23 mouse cellular contexts compared by ENCODE assay signal in the genomic region with DNA sequence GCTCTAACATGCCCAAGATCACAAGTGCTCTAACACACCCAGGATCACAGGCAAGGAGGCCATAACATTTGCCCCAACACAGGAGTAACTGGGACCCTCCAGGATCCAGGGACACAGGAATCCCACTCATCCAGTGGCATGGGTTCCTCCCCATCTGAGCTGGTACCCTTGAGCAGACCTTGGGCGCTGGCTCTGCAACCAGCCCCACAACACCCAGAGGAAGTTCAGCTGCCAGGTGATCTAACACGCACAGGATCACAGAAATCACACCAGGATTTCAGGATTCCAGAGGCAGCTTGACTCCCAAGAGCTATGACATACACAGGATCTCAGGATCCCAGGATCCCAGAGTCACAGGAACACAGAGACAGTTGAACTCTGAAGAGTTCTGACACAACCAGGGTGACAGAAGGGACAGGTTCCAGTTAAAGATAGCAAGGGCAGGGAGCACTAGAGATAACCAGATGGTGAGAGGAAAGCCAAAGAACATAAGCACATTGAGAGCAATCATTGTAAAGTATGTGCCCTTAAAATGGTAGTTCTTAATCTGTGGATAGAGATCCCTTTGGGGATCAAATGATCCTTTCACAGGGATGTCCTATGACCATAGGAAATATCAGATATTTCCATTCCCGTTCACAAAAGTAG. TPM values are rescaled to one million over a fixed set of nuclear protein-coding genes. Genes with fewer than 3 reads are reported as not detected.
DNase-seq lines count a peak whose midpoint lies in the region; ATAC-seq lines count a peak whose summit lies in the region.
"Had no signal": no experiment of that assay in that cellular context is flagged by ENCODE, and none has a peak within 500 bp of the region (broad histone marks: within the 10 kb centered on the region; RNA-seq: fewer than 3 reads in every experiment).

No protein-coding gene starts in this region.

- peak overlapping the region; percentile 64 for H3K9ac ChIP-seq in liver, embryonic 13.5 days
- H3K9ac ChIP-seq: embryonic facial prominence, embryonic 15.5 days; hindbrain, embryonic 15.5 days; midbrain, embryonic 15.5 days; neural tube, embryonic 12.5 days had no signal

- no peaks in the 10 kb centered on the region for H3K36me3 ChIP-seq in liver, embryonic 13.5 days
- H3K36me3 ChIP-seq: embryonic facial prominence, embryonic 15.5 days; heart, embryonic 10.5 days; hindbrain, embryonic 15.5 days; limb, embryonic 10.5 days; midbrain, embryonic 15.5 days; neural tube, embryonic 12.5 days had no signal

- peaks cover 68% of the 10 kb centered on the region for H3K4me1 ChIP-seq in liver, embryonic 13.5 days (replicated peaks)
- H3K4me1 ChIP-seq: embryonic facial prominence, embryonic 15.5 days; limb, embryonic 10.5 days; midbrain, embryonic 15.5 days; neural tube, embryonic 12.5 days had no signal

- H3K27me3 ChIP-seq in liver, embryonic 13.5 days: no peaks in the 10 kb centered on the region
- H3K27me3 ChIP-seq: embryonic facial prominence, embryonic 15.5 days; hindbrain, embryonic 15.5 days; megakaryocyte, embryonic 14.5 days; midbrain, embryonic 15.5 days; neural tube, embryonic 12.5 days had no signal

- H3K9me3 ChIP-seq in liver, embryonic 13.5 days (replicated peaks): no peaks in the 10 kb centered on the region
- H3K9me3 ChIP-seq: embryonic facial prominence, embryonic 15.5 days; heart, embryonic 10.5 days; hindbrain, embryonic 15.5 days; limb, embryonic 10.5 days; megakaryocyte, embryonic 14.5 days; midbrain, embryonic 15.5 days; neural tube, embryonic 12.5 days had no signal

- WGBS in liver, embryonic 13.5 days (ENCODE audit: insufficient replicate concordance): 38% methylated on average over 3 of the region's 3 CpGs

- DNase-seq in spleen, adult 12 weeks (ENCODE audit: low spot score): peak; percentile 21
- DNase-seq in spleen, adult 18-20 months: no peak
- peak; percentile 63 for DNase-seq in liver, embryonic 13.5 days
- DNase-seq in lung, postnatal 36 days: no peak
- no peak for DNase-seq in layer of hippocampus, adult 18-20 months (ENCODE audit: low spot score in 2 of 2)
- no peak for DNase-seq in adrenal gland, adult (ENCODE audit: inconsistent age in 2 of 2, low spot score in 1 of 2)
- DNase-seq: adrenal gland, adult 2 months; cerebellum, adult 9-10 months; kidney, adult 8-10 months; kidney, postnatal 10 days; retina, postnatal 1 day; right cerebral cortex, postnatal 25 days had no signal

- H3K4me2 ChIP-seq in liver, embryonic 13.5 days: peak overlapping the region; percentile 59
- H3K4me2 ChIP-seq: embryonic facial prominence, embryonic 15.5 days; hindbrain, embryonic 15.5 days; midbrain, embryonic 15.5 days; neural tube, embryonic 12.5 days had no signal

- H3K4me3 ChIP-seq in liver, embryonic 13.5 days (replicated peaks): peak overlapping the region; percentile 15
- H3K4me3 ChIP-seq: embryonic facial prominence, embryonic 15.5 days; heart, embryonic 10.5 days; hindbrain, embryonic 15.5 days; limb, embryonic 10.5 days; megakaryocyte, embryonic 14.5 days; midbrain, embryonic 15.5 days; neural tube, embryonic 12.5 days had no signal

- H3K27ac ChIP-seq in liver, embryonic 13.5 days: peak overlapping the region; percentile 93
- H3K27ac ChIP-seq: embryonic facial prominence, embryonic 15.5 days; heart, embryonic 10.5 days; hindbrain, embryonic 15.5 days; limb, embryonic 10.5 days; midbrain, embryonic 15.5 days; neural tube, embryonic 12.5 days had no signal

- ATAC-seq in erythroblast, adult 5-6 weeks (replicated peaks; ENCODE audit: low FRiP score, poor library complexity, severe bottlenecking): peak; percentile 64
- ATAC-seq in liver, embryonic 13.5 days (ENCODE audit: low read depth): peak; percentile 74
- peak; percentile 59 for ATAC-seq in megakaryocyte-erythroid progenitor cell, adult 5-6 weeks (replicated peaks; ENCODE audit: low FRiP score, low TSS enrichment, poor library complexity, severe bottlenecking)
- ATAC-seq: lung, postnatal 0 days; midbrain, embryonic 15.5 days; Patski had no signal

RNA-seq across cellular contexts. Expression of gene Alkbh8, which starts 4.1 kb away (rescaled TPM):
- total RNA-seq in erythroblast, adult 5-6 weeks (2015; ENCODE audit: low replicate concordance): 5.4 and 7.7 TPM in 2 replicates
- 6.8 and 15.5 TPM in 2 replicates for total RNA-seq in erythroblast, adult 5-6 weeks (2017; ENCODE audit: low replicate concordance)
- 22.0 and 27.0 TPM in 2 replicates for polyA plus RNA-seq in liver, embryonic 13.5 days (2015; fragmentation: Nextera tagmentation; extraction: Ambion mirVana)
- total RNA-seq in megakaryocyte-erythroid progenitor cell, adult 5-6 weeks (2014; fragmentation: Nextera tagmentation): 38.6 and 42.1 TPM in 2 replicates
- 52.1 and 60.7 TPM in 2 replicates for total RNA-seq in megakaryocyte-erythroid progenitor cell, adult 5-6 weeks (2017)
- 10 to 100 TPM; 40.5 to 42.0 TPM for total RNA-seq in layer of hippocampus, adult 18-20 months (2021)

Comparison
In these comparisons a context has a peak if more than half of its experiments do, and no peak if none do; other contexts are left out.
1. DNase-seq: peak in spleen, adult 12 weeks (single experiment) and liver, embryonic 13.5 days (single experiment); none in spleen, adult 18-20 months (0 of 2), lung, postnatal 36 days (single experiment), layer of hippocampus, adult 18-20 months (0 of 2) and adrenal gland, adult (0 of 2).
2. Peak in every context shown above with its lines, with median percentiles within 50 percentile points of each other: ATAC-seq.